Comparison of ENCODE assay signal across 17 mouse cellular contexts in genomic region chr1:193905711-193906110, GRCm38 (mm10).
DNase-seq lines count a peak whose midpoint lies in the region; ATAC-seq and TF ChIP-seq lines count a peak whose summit lies in the region.
"Had no signal": no experiment of that assay in that cellular context is flagged by ENCODE, and none has a peak within 500 bp of the region (broad histone marks: within the 10 kb centered on the region; RNA-seq: fewer than 3 reads in every experiment).

No protein-coding gene starts in this region.

- no peaks in the 10 kb centered on the region for H3K79me2 ChIP-seq in CH12.LX (replicated peaks; ENCODE audit: control insufficient read depth, extremely low read depth, insufficient read depth, poor library complexity, severe bottlenecking)

- H3K9me3 ChIP-seq in CH12.LX (replicated peaks; ENCODE audit: low read length): peaks cover 2% of the 10 kb centered on the region
- H3K9me3 ChIP-seq in liver, embryonic 13.5 days (replicated peaks): no peaks in the 10 kb centered on the region
- H3K9me3 ChIP-seq in forebrain, embryonic 16.5 days (ENCODE audit: control insufficient read depth, low read length): no peaks in the 10 kb centered on the region
- H3K9me3 ChIP-seq: G1E; intestine, embryonic 15.5 days; limb, embryonic 13.5 days; neural tube, embryonic 12.5 days had no signal

- no peak for TF ChIP-seq POLR2A in CH12.LX (IDR thresholded peaks at IDR 0.05; ENCODE audit: low read depth, low read length)

- ATAC-seq in liver, embryonic 13.5 days (ENCODE audit: low read depth): peak; percentile 50; the same call in 1 of the 2 replicates
- ATAC-seq in forebrain, embryonic 16.5 days: no peak
- ATAC-seq in monocyte, adult 5-6 weeks (replicated peaks; ENCODE audit: insufficient number of reproducible peaks, low FRiP score, low TSS enrichment, poor library complexity, severe bottlenecking): no peak
- ATAC-seq: forebrain, postnatal 0 days; intestine, embryonic 15.5 days had no signal

- no peak for TF ChIP-seq CTCF in CH12.LX (conservative IDR thresholded peaks at IDR 0.05 in 1 of 2, IDR thresholded peaks at IDR 0.05 in 1 of 2; ENCODE audit: low read depth in 2 of 2, low read length in 2 of 2)
- TF ChIP-seq CTCF in left cerebral cortex, adult 2 months (IDR thresholded peaks at IDR 0.05): no peak

- H3K27me3 ChIP-seq in CH12.LX (replicated peaks): no peaks in the 10 kb centered on the region
- no peaks in the 10 kb centered on the region for H3K27me3 ChIP-seq in liver, embryonic 13.5 days
- H3K27me3 ChIP-seq in forebrain, embryonic 16.5 days (replicated peaks; ENCODE audit: control insufficient read depth, insufficient read depth, low read length): no peaks in the 10 kb centered on the region
- H3K27me3 ChIP-seq: intestine, embryonic 15.5 days; limb, embryonic 13.5 days; neural tube, embryonic 12.5 days had no signal

- H3K4me2 ChIP-seq in CH12.LX (ENCODE audit: insufficient read depth, low read depth, poor library complexity, severe bottlenecking): no peak overlapping the region
- no peak overlapping the region for H3K4me2 ChIP-seq in liver, embryonic 13.5 days
- H3K4me2 ChIP-seq in forebrain, embryonic 16.5 days (ENCODE audit: low read length): no peak overlapping the region
- H3K4me2 ChIP-seq: intestine, embryonic 15.5 days; limb, embryonic 13.5 days; neural tube, embryonic 12.5 days had no signal

- no peaks in the 10 kb centered on the region for H3K36me3 ChIP-seq in CH12.LX (replicated peaks in 1 of 2; ENCODE audit: control insufficient read depth in 1 of 2, insufficient read depth in 1 of 2, low read length in 1 of 2)
- no peaks in the 10 kb centered on the region for H3K36me3 ChIP-seq in liver, embryonic 13.5 days
- H3K36me3 ChIP-seq in forebrain, embryonic 16.5 days (ENCODE audit: control insufficient read depth, insufficient read depth): no peaks in the 10 kb centered on the region
- H3K36me3 ChIP-seq: G1E; intestine, embryonic 15.5 days; limb, embryonic 13.5 days; neural tube, embryonic 12.5 days had no signal

- peak; percentile 62 for DNase-seq in 3T3-L1 (ENCODE audit: low read depth, low spot score)
- DNase-seq in CH12.LX (ENCODE audit: extremely low read depth): peak; percentile 60
- peak; percentile 34 for DNase-seq in adrenal gland, postnatal 14 days
- no peak for DNase-seq in liver, embryonic 13.5 days
- no peak for DNase-seq in left cerebral cortex, adult 2 months (ENCODE audit: extremely low spot score in 1 of 2, low spot score in 2 of 2)
- DNase-seq: cerebellum, postnatal 10 days; forebrain, postnatal 0 days; heart, postnatal 36 days; kidney, postnatal 36 days; midbrain, embryonic 14.5 days; spleen, adult 18-20 months had no signal

- dilution Hi-C loops in CH12.LX (cut with MboI; ENCODE audit: extremely low pct_ligation_motif_present, extremely low pct_unique_long_range_greater_than_20kb, low sequenced_read_pairs): no loop called here

- in situ Hi-C loops in CH12.LX (cut with MboI; ENCODE audit: low pct_ligation_motif_present, low pct_unique_long_range_greater_than_20kb, low sequenced_read_pairs): no loop called here

- no peak overlapping the region for H3K27ac ChIP-seq in CH12.LX (ENCODE audit: insufficient read depth, low read depth)
- H3K27ac ChIP-seq in liver, embryonic 13.5 days: no peak overlapping the region
- no peak overlapping the region for H3K27ac ChIP-seq in forebrain, embryonic 16.5 days (ENCODE audit: low read length)
- H3K27ac ChIP-seq in left cerebral cortex, adult 2 months: no peak overlapping the region
- H3K27ac ChIP-seq: intestine, embryonic 15.5 days; limb, embryonic 13.5 days; neural tube, embryonic 12.5 days had no signal

- no peak overlapping the region for H3K4me3 ChIP-seq in CH12.LX (replicated peaks in 1 of 3; ENCODE audit: low read depth in 2 of 3, low read length in 2 of 3, poor library complexity in 1 of 3)
- no peak overlapping the region for H3K4me3 ChIP-seq in liver, embryonic 13.5 days (replicated peaks)
- H3K4me3 ChIP-seq in forebrain, embryonic 16.5 days (replicated peaks; ENCODE audit: low read length): no peak overlapping the region
- H3K4me3 ChIP-seq in left cerebral cortex, adult 2 months: no peak overlapping the region
- H3K4me3 ChIP-seq: intestine, embryonic 15.5 days; limb, embryonic 13.5 days; neural tube, embryonic 12.5 days had no signal

- H3K9ac ChIP-seq in CH12.LX (ENCODE audit: insufficient read depth, low read depth): no peak overlapping the region
- H3K9ac ChIP-seq in liver, embryonic 13.5 days: no peak overlapping the region
- H3K9ac ChIP-seq in forebrain, embryonic 16.5 days (replicated peaks; ENCODE audit: low read depth, low read length): no peak overlapping the region
- H3K9ac ChIP-seq: forebrain, postnatal 0 days; intestine, embryonic 15.5 days; limb, embryonic 13.5 days; neural tube, embryonic 12.5 days had no signal

- intact Hi-C loops in left cerebral cortex, adult 2 months (cut with DNase I): no loop called here

- no peak for TF ChIP-seq RAD21 in CH12.LX (IDR thresholded peaks at IDR 0.05; ENCODE audit: low read depth, low read length)

- no peaks in the 10 kb centered on the region for H3K4me1 ChIP-seq in CH12.LX (ENCODE audit: control insufficient read depth in 1 of 2, insufficient read depth in 2 of 2)
- no peaks in the 10 kb centered on the region for H3K4me1 ChIP-seq in liver, embryonic 13.5 days (replicated peaks)
- no peaks in the 10 kb centered on the region for H3K4me1 ChIP-seq in forebrain, embryonic 16.5 days (replicated peaks; ENCODE audit: control insufficient read depth, insufficient read depth, low read length)
- H3K4me1 ChIP-seq: intestine, embryonic 15.5 days; limb, embryonic 13.5 days; neural tube, embryonic 12.5 days had no signal

- peak; percentile 38; the same call in 1 of the 2 replicates for TF ChIP-seq EP300 in CH12.LX (IDR thresholded peaks at IDR 0.05; ENCODE audit: low read length)

TF ChIP-seq in CH12.LX, 34 proteins besides CTCF, POLR2A, EP300 and RAD21:
- TF ChIP-seq NRF1 (IDR thresholded peaks at IDR 0.05; ENCODE audit: low read depth, low read length) (no peak), ETS1 (conservative IDR thresholded peaks at IDR 0.05; ENCODE audit: low read depth, low read length) (peak; percentile 89), USF1 (IDR thresholded peaks at IDR 0.05; ENCODE audit: low read depth, low read length) (no peak), MAFK (IDR thresholded peaks at IDR 0.05; ENCODE audit: insufficient replicate concordance, low read length) (peak; percentile 99), BHLHE40 (IDR thresholded peaks at IDR 0.05; ENCODE audit: low read depth, low read length) (0 out of 2 replicates have a peak, but pooled peaks have one; percentile 19), MEF2A (IDR thresholded peaks at IDR 0.05; ENCODE audit: borderline replicate concordance, low read depth, low read length) (no peak), RCOR1 (conservative IDR thresholded peaks at IDR 0.05; ENCODE audit: low read depth, low read length) (no peak), MYC (IDR thresholded peaks at IDR 0.05; ENCODE audit: low read depth, low read length) (no peak), USF2 (conservative IDR thresholded peaks at IDR 0.05; ENCODE audit: low read depth, low read length) (no peak), UBTF (IDR thresholded peaks at IDR 0.05; ENCODE audit: low read depth, low read length) (no peak), CHD2 (IDR thresholded peaks at IDR 0.05; ENCODE audit: low read length) (no peak), JUN (IDR thresholded peaks at IDR 0.05; ENCODE audit: insufficient read depth, low read depth, low read length) (peak; percentile 43; the same call in 1 of the 2 replicates)

Comparison
In these comparisons a context has a peak if more than half of its experiments do, and no peak if none do; other contexts are left out.
1. DNase-seq: peak in 3T3-L1 (single experiment), CH12.LX (single experiment) and adrenal gland, postnatal 14 days (single experiment); none in liver, embryonic 13.5 days (single experiment) and left cerebral cortex, adult 2 months (0 of 2).